Mouse (Mus musculus): Measurements from ENCODE around the gene Ampd2.

Gene Ampd2

GRCm38 (mm10) chr3:108086470-108086979 is at the start of gene Ampd2:
Gene Ampd2, minus strand, starts transcription at chr3:108086651.
- DNase-seq: peak; percentile 81

- no peak for DNase-seq
These were observed 48.2 kb upstream of the Ampd2 start for GRCm38 (mm10) chr3:108134701-108135100.

GRCm38 (mm10) chr3:108132484-108132883 is 46.0 kb upstream of the Ampd2 start:
- DNase-seq: no peak

- DNase-seq: no peak
These were observed 45.4 kb upstream of the Ampd2 start for GRCm38 (mm10) chr3:108131821-108132220.

GRCm38 (mm10) chr3:108131216-108131615 is 44.8 kb upstream of the Ampd2 start:
- DNase-seq: no peak

- DNase-seq: no peak
These were observed 43.4 kb upstream of the Ampd2 start for GRCm38 (mm10) chr3:108129804-108130203.

- DNase-seq: no peak
These were observed 42.9 kb upstream of the Ampd2 start for GRCm38 (mm10) chr3:108129367-108129766.

- no peak for DNase-seq
These were observed 42.1 kb upstream of the Ampd2 start for GRCm38 (mm10) chr3:108128520-108128919.

- no peak for DNase-seq
These were observed 39.9 kb upstream of the Ampd2 start for GRCm38 (mm10) chr3:108126327-108126726.

- no peak for DNase-seq
These were observed 37.7 kb upstream of the Ampd2 start for GRCm38 (mm10) chr3:108124131-108124530.

- DNase-seq: no peak
These were observed 36.8 kb upstream of the Ampd2 start for GRCm38 (mm10) chr3:108123242-108123641.

- no peak for DNase-seq
These were observed 34.6 kb upstream of the Ampd2 start for GRCm38 (mm10) chr3:108121101-108121500.

GRCm38 (mm10) chr3:108117465-108117864 is 31.0 kb upstream of the Ampd2 start:
- no peak for DNase-seq

- DNase-seq: no peak
These were observed 27.3 kb upstream of the Ampd2 start for GRCm38 (mm10) chr3:108113591-108114289.

- no peak for DNase-seq
These were observed 26.2 kb upstream of the Ampd2 start for GRCm38 (mm10) chr3:108112666-108113065.

- DNase-seq: no peak
These were observed 25.8 kb upstream of the Ampd2 start for GRCm38 (mm10) chr3:108112246-108112645.

- no peak for DNase-seq
These were observed 24.9 kb upstream of the Ampd2 start for GRCm38 (mm10) chr3:108111320-108111719.

- no peak for DNase-seq
These were observed 18.8 kb upstream of the Ampd2 start for GRCm38 (mm10) chr3:108105281-108105680.

- no peak for DNase-seq
These were observed 15.6 kb upstream of the Ampd2 start for GRCm38 (mm10) chr3:108102075-108102474.

- no peak for DNase-seq
These were observed 15.1 kb upstream of the Ampd2 start for GRCm38 (mm10) chr3:108101594-108101993.

- no peak for DNase-seq
These were observed 11.9 kb upstream of the Ampd2 start for GRCm38 (mm10) chr3:108098316-108098715.

- no peak for DNase-seq
These were observed 11.2 kb upstream of the Ampd2 start for GRCm38 (mm10) chr3:108097656-108098055.

- no peak for DNase-seq
These were observed 10.3 kb upstream of the Ampd2 start for GRCm38 (mm10) chr3:108096726-108097125.

GRCm38 (mm10) chr3:108096226-108096625 is 9.8 kb upstream of the Ampd2 start:
- no peak for DNase-seq

All from retina, postnatal 1 day (tissue).